Mouse (Mus musculus) megakaryocyte, embryonic 14.5 days (primary cell): ENCODE results near the gene Fbrsl1.

Experiments used
- FLI1 ChIP-seq: IDR thresholded peaks from 2 replicates; pipeline ENCODE4 v1.6.1; 2012; ENCODE audit warnings: low read length, inconsistent platforms, mixed read lengths
- GATA1 ChIP-seq: IDR thresholded peaks from 3 replicates; pipeline ENCODE4 v1.6.1; 2012; ENCODE audit warnings: mixed read lengths, low read length, inconsistent platforms, borderline replicate concordance

- TF ChIP-seq GATA1 (no peak), FLI1 (no peak)
Observed at GRCm38 (mm10) chr5:110363179-110363821, 85.0 kb downstream of the Fbrsl1 start.
